Mouse (Mus musculus) bone marrow, adult 2 months (tissue): ENCODE results near the gene Thoc5.

Experiments
- CTCF ChIP-seq: fragments of 200-500 bp; IDR thresholded peaks from 2 replicates; pipeline ENCODE4 v1.5.1; 2011; ENCODE audit warnings: low read length, control low read depth; ENCODE audit not compliant: control insufficient read depth, insufficient read depth
- POLR2A ChIP-seq: fragments of 200-500 bp; IDR thresholded peaks from 2 replicates; pipeline ENCODE4 v1.6.1; 2011; ENCODE audit warnings: low read depth, mild to moderate bottlenecking, control low read depth, low read length, borderline replicate concordance; ENCODE audit not compliant: control insufficient read depth

- TF ChIP-seq CTCF (no peak), POLR2A (no peak)
These were observed 44.7 kb upstream of the Thoc5 start for GRCm38 (mm10) chr11:4850404-4850803.
